Mouse (Mus musculus) testis, adult 2 months (tissue): ENCODE results near the gene Ahnak2.

Experiments
- CTCF ChIP-seq: fragments of 200-500 bp; IDR thresholded peaks from 2 replicates; pipeline ENCODE4 v1.5.1; 2012; ENCODE audit warnings: low read depth, mild to moderate bottlenecking, inconsistent platforms, low read length, moderate library complexity; ENCODE audit not compliant: control insufficient read depth, insufficient read depth, insufficient replicate concordance
- POLR2A ChIP-seq: fragments of 200-500 bp; IDR thresholded peaks from 2 replicates; pipeline ENCODE4 v1.6.1; 2012; ENCODE audit warnings: low read depth, mild to moderate bottlenecking, inconsistent platforms, low read length, moderate library complexity; ENCODE audit not compliant: control insufficient read depth

DNA sequence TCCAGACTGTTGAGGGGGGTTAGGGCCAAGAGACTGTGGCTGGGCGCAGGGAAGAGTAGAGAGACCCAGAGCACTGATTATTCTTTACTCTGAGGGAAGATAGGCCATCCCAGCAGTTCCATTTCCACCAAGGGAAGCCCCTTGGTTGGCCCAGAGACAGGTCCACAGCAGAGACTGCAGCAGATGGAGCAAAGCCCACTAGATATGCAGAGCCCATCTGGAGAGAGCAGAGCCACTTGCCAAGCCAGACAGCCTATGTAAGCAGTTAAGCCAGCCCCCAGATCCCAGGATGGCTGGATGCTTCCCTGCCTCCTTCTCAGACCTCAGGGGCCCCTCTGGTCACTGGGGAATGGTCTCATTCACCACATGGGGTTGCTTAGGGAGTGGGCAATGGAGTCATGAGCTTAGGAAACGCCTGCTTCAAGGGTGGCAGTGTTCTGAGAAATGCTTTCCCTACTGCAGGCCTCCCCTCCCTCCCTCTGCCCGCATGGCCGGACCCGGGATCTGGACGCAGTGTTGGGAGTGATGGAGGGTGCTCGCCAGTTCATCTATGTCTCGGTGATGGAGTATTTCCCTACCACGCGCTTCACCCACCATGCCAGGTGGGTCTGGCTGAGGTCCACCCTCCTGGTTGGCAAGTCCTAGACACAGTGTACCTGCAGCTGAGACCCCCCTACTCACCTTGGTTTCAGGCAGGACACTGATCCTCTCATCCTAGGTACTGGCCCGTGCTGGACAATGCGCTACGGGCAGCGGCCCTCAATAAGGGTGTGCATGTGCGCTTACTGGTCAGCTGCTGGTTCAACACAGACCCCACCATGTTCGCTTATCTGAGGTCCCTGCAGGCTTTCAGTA, 35.2 kb downstream of the Ahnak2 start:
- no peak for TF ChIP-seq CTCF
- TF ChIP-seq POLR2A = no peak
